Mouse (Mus musculus): ENCODE measurements around the gene Phc2. TPM values are rescaled to one million over a fixed set of nuclear protein-coding genes. Genes with fewer than 3 reads are reported as not detected.

The Phc2 gene
- total RNA-seq, 2 experiments from 2014 or later, result 17.6 to 22.9 TPM

- DNase-seq (ENCODE audit: low spot score), result no peak
Observed at GRCm38 (mm10) chr4:128715241-128716204, 61.0 kb downstream of the Phc2 start.

- no peak for DNase-seq (ENCODE audit: low spot score)
Observed at GRCm38 (mm10) chr4:128716279-128716678, 61.8 kb downstream of the Phc2 start.

- DNase-seq (ENCODE audit: low spot score), result no peak
Observed at GRCm38 (mm10) chr4:128716731-128717130, 62.2 kb downstream of the Phc2 start.

- no peak for DNase-seq (ENCODE audit: low spot score)
Observed at GRCm38 (mm10) chr4:128720110-128720509, 65.6 kb downstream of the Phc2 start.

GRCm38 (mm10) chr4:128721061-128721648, 66.7 kb downstream of the Phc2 start:
- DNase-seq (ENCODE audit: low spot score), result no peak

GRCm38 (mm10) chr4:128721761-128722160, 67.3 kb downstream of the Phc2 start:
- no peak for DNase-seq (ENCODE audit: low spot score)

GRCm38 (mm10) chr4:128722932-128723331, 68.4 kb downstream of the Phc2 start:
- no peak for DNase-seq (ENCODE audit: low spot score)

- DNase-seq (ENCODE audit: low spot score), result no peak
Observed at GRCm38 (mm10) chr4:128723431-128723830, 68.9 kb downstream of the Phc2 start.

- no peak for DNase-seq (ENCODE audit: low spot score)
Observed at GRCm38 (mm10) chr4:128724059-128724458, 69.6 kb downstream of the Phc2 start.

GRCm38 (mm10) chr4:128727019-128727720, 72.7 kb downstream of the Phc2 start:
- peak; percentile 76 for DNase-seq (ENCODE audit: low spot score)

GRCm38 (mm10) chr4:128727721-128728430, 73.4 kb downstream of the Phc2 start:
- peak; percentile 51 for DNase-seq (ENCODE audit: low spot score)

- no peak for DNase-seq (ENCODE audit: low spot score)
Observed at GRCm38 (mm10) chr4:128728431-128728851, 73.9 kb downstream of the Phc2 start.

GRCm38 (mm10) chr4:128729033-128729708, 74.7 kb downstream of the Phc2 start:
- no peak for DNase-seq (ENCODE audit: low spot score)

- DNase-seq (ENCODE audit: low spot score), result no peak
Observed at GRCm38 (mm10) chr4:128729709-128730037, 75.2 kb downstream of the Phc2 start.

- no peak for DNase-seq (ENCODE audit: low spot score)
Observed at GRCm38 (mm10) chr4:128730271-128730670, 75.8 kb downstream of the Phc2 start.

GRCm38 (mm10) chr4:128732794-128733193, 78.3 kb downstream of the Phc2 start:
- no peak for DNase-seq (ENCODE audit: low spot score)

GRCm38 (mm10) chr4:128733496-128733895, 79.0 kb downstream of the Phc2 start:
- DNase-seq (ENCODE audit: low spot score), result no peak

GRCm38 (mm10) chr4:128734217-128734616, 79.7 kb downstream of the Phc2 start:
- DNase-seq (ENCODE audit: low spot score), result peak; percentile 86

- no peak for DNase-seq (ENCODE audit: low spot score)
Observed at GRCm38 (mm10) chr4:128734721-128735671, 80.5 kb downstream of the Phc2 start.

- no peak for DNase-seq (ENCODE audit: low spot score)
Observed at GRCm38 (mm10) chr4:128737137-128737589, 82.7 kb downstream of the Phc2 start.
